Mouse (Mus musculus) liver, embryonic 14.5 days (tissue): ENCODE measurements around the gene Hip1. TPM values are rescaled to one million over a fixed set of nuclear protein-coding genes. Genes with fewer than 3 reads are reported as not detected.
A peak's percentile ranks its signal among the peaks of the same experiment; 100 is the strongest.

Experiments used
- ATAC-seq: fragments of 200-750 bp; cut with Nextera tagmentation; 2 replicates; pipeline ENCODE4 v1.8.0; 2017; ENCODE audit warnings: moderate number of reproducible peaks, mild to moderate bottlenecking, moderate library complexity; ENCODE audit not compliant: insufficient read depth
- DNase-seq, 3 experiments: peaks; one replicate each; pipeline ENCODE4 v3.0.0-alpha.2; 2012 to 2013; ENCODE audit warnings: low read depth in 3 of 3, low spot score in 3 of 3
- H3K27ac ChIP-seq: fragments of 300-500 bp; sonication (generic); 2 replicates; pipeline ENCODE4 v1.5.1; 2014; ENCODE audit warnings: moderate library complexity, mild to moderate bottlenecking, control low read depth, inconsistent platforms
- H3K27me3 ChIP-seq: fragments of 300-500 bp; sonication (generic); 2 replicates; pipeline ENCODE4 v1.6.1; 2014; ENCODE audit warnings: mild to moderate bottlenecking, low read length, moderate library complexity; ENCODE audit not compliant: control insufficient read depth, insufficient read depth
- H3K36me3 ChIP-seq: fragments of 300-500 bp; sonication (generic); replicated peaks from 2 replicates; pipeline ENCODE4 v1.6.1; 2014; ENCODE audit warnings: low read depth; ENCODE audit not compliant: control insufficient read depth, insufficient read depth
- H3K4me1 ChIP-seq, 2 experiments: fragments of 200-500 bp in 1 of 2; fragments of 300-500 bp in 1 of 2; sonication (generic) in 1 of 2; replicated peaks; 2 replicates each; pipeline ENCODE4 v1.6.1; 2012 to 2014; ENCODE audit warnings: antibody characterized with exemption in 1 of 2, inconsistent platforms in 1 of 2, low read length in 1 of 2; ENCODE audit not compliant: control insufficient read depth in 2 of 2, insufficient read depth in 2 of 2
- H3K4me2 ChIP-seq: fragments of 300-500 bp; sonication (generic); 2 replicates; pipeline ENCODE4 v1.6.1; 2014; ENCODE audit warnings: low read depth, mild to moderate bottlenecking, control low read depth, moderate library complexity
- H3K4me3 ChIP-seq, 2 experiments: fragments of 200-500 bp in 1 of 2; fragments of 300-500 bp in 1 of 2; sonication (generic) in 1 of 2; 2 replicates each; pipeline ENCODE4 v1.5.1; 2012 to 2014; ENCODE audit warnings: low read depth in 2 of 2, low read length in 2 of 2, mild to moderate bottlenecking in 2 of 2, control low read depth in 1 of 2, inconsistent platforms in 1 of 2, moderate library complexity in 1 of 2; ENCODE audit not compliant: insufficient read depth in 1 of 2
- H3K9ac ChIP-seq: fragments of 300-500 bp; sonication (generic); replicated peaks from 2 replicates; pipeline ENCODE4 v1.6.1; 2014; ENCODE audit warnings: mild to moderate bottlenecking, control low read depth, moderate library complexity
- H3K9me3 ChIP-seq: fragments of 300-500 bp; sonication (generic); 2 replicates; pipeline ENCODE4 v1.6.1; 2016; ENCODE audit warnings: low read length, mixed read lengths; ENCODE audit not compliant: control insufficient read depth
- CTCF ChIP-seq: IDR thresholded peaks from 2 replicates; pipeline ENCODE4 v1.5.1; 2016; ENCODE audit warnings: antibody characterized with exemption, low read depth, control low read depth
- EP300 ChIP-seq: IDR thresholded peaks from 2 replicates; pipeline ENCODE4 v1.6.1; 2016; ENCODE audit warnings: antibody characterized with exemption, low read depth
- WGBS: fragments of 180-500 bp; shearing (Covaris S2); extraction: QIAGEN DNeasy Blood & Tissue Kit; methylation state at CpG from one replicate; pipeline ENCODE4 v1.1.7; 2014; ENCODE audit not compliant: insufficient replicate concordance; 5-methylcytosine and 5-hydroxymethylcytosine counted together
- polyA plus RNA-seq, 2 experiments: library from polyadenylated mRNA; depleted of rRNA in 1 of 2; stranded (reverse) in 1 of 2; unstranded in 1 of 2; fragments of >200 nt; fragmentation: Nextera tagmentation in 1 of 2; extraction: Ambion mirVana in 1 of 2; gene quantifications; 2 replicates each; pipeline versions ENCODE4 v1.2.1 to v1.2.3; 2012 to 2014

The Hip1 gene
- polyA plus RNA-seq, 2 experiments, result 2.2 to 2.8 TPM

DNA sequence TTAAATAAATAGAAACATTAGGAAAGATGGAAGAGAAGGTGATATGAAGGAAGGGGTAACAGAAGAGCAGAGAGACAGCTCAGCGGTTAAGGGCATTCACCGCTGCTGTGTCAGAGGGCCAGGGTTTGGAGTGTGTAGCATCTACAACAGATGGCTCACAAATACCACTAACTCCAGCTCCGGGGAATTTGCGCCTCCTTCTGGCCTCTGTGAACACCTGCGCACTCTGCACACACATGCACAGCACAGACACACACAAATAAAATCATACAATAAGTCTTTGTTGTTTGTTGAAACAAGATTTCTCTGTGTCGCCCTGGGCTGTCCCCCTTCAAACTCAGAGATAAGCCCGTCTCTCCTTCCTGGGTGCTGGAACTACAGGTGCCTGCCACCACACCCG, 49.4 kb downstream of the Hip1 start:
- Histone ChIP-seq H3K4me3 (no peak overlapping the region), H3K9ac (no peak overlapping the region), H3K9me3 (no peaks in the 10 kb centered on the region), H3K4me1 (no peaks in the 10 kb centered on the region), H3K4me2 (no peak overlapping the region), H3K36me3 (no peaks in the 10 kb centered on the region), H3K27me3 (no peaks in the 10 kb centered on the region), H3K27ac (no peak overlapping the region)
- WGBS, result 79% methylated on average over 8 of the region's 8 CpGs
- DNase-seq (no peak), ATAC-seq (no peak)
- TF ChIP-seq CTCF, result no peak
- no peak for TF ChIP-seq EP300

DNA sequence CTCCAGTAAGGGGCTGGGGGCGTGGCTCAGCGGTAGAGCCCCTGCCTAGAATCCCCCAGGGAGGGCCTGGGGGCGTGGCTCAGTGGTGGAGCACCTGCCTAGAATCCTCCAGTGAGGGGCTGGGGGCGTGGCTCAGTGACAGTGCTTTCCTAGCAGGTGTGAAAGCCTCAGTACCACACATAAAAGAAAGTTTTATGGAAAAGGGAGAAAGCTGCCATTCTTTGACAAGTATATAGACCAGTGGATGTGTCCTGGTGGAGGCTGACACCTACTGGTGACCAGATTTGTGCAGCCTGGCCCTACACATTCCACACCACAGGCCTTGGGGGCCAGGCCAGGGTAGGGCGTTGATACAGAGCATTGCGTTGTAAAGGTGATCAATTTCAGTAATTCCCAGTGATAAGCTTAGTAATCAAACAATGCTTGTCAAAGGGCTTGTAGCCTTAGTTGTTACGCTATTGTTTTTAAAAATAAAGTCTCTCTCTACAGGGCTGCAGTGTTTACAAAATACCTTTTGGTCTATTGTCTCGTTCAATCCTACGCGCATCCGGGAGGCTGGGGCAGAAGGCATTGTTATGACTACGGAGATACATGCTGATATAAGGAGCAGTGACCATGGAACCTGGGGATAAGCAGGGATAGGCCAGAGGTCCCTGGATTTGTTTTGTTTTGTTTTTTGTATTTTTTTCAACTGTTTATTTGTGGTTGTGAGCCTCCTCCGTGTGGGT, 50.6 kb downstream of the Hip1 start:
- Histone ChIP-seq H3K36me3 (no peaks in the 10 kb centered on the region), H3K4me3 (no peak overlapping the region), H3K9ac (no peak overlapping the region), H3K4me2 (no peak overlapping the region), H3K4me1 (no peaks in the 10 kb centered on the region), H3K27me3 (peaks cover 5% of the 10 kb centered on the region; the same call in 1 of the 2 replicates), H3K27ac (no peak overlapping the region), H3K9me3 (no peaks in the 10 kb centered on the region)
- peak; percentile 64 for TF ChIP-seq CTCF
- no peak for TF ChIP-seq EP300
- no peak for DNase-seq
- ATAC-seq, result no peak
- 65% methylated on average over 13 of the region's 13 CpGs for WGBS

DNA sequence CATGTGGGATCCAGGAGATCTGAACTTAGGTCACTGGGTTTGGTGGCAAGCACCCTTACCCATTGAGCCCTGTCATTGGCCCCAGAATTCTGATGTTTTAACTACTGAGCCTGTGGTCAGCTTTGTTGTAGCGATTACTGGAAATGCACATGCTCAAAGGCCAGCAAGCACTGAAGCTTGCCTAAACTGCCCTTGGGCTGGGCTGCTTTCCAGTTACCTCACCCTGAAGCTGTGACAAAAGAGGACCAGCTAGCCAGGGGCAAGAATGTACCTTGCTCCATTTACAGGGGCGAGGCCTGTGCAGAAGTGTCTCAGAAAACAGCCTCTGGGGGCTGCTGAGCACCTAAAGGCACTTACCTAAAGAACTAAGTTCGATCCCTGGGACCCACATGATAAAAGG, 51.8 kb downstream of the Hip1 start:
- H3K9me3 ChIP-seq, result no peaks in the 10 kb centered on the region
- no peak overlapping the region for H3K4me3 ChIP-seq
- no peak for DNase-seq
- peaks cover 16% of the 10 kb centered on the region for H3K27me3 ChIP-seq
- H3K36me3 ChIP-seq, result no peaks in the 10 kb centered on the region
- no peak for TF ChIP-seq CTCF
- TF ChIP-seq EP300, result no peak
- H3K4me2 ChIP-seq, result no peak overlapping the region
- no peak overlapping the region for H3K27ac ChIP-seq
- no peaks in the 10 kb centered on the region for H3K4me1 ChIP-seq
- ATAC-seq, result no peak
- no peak overlapping the region for H3K9ac ChIP-seq
- 56% methylated on average over 3 of the region's 3 CpGs for WGBS

DNA sequence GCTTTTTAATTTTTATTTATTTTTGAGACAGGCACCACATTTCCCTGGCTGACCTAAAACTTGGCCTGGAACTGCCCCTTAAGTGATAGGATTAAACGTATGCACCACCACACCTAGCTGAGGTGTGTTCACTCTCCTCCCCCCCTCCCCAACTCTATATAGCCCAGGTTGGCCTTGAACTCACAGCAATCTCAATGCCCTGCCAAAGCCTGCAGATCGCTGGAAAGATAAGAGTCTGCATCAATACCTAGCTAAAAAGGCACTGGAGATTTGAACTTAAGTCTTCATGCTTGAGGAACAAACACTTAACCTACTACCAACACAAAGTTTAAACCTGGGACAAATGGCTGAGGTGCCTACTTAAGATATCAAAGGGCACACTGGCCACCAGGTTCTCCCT, 52.8 kb downstream of the Hip1 start:
- Histone ChIP-seq H3K27ac (no peak overlapping the region), H3K9me3 (no peaks in the 10 kb centered on the region), H3K36me3 (no peaks in the 10 kb centered on the region), H3K9ac (no peak overlapping the region), H3K4me1 (no peaks in the 10 kb centered on the region), H3K4me2 (no peak overlapping the region), H3K4me3 (no peak overlapping the region), H3K27me3 (peaks cover 18% of the 10 kb centered on the region)
- TF ChIP-seq CTCF (no peak), EP300 (no peak)
- ATAC-seq (no peak), DNase-seq (no peak)
- 58% methylated on average over 2 of the region's 2 CpGs for WGBS

DNA sequence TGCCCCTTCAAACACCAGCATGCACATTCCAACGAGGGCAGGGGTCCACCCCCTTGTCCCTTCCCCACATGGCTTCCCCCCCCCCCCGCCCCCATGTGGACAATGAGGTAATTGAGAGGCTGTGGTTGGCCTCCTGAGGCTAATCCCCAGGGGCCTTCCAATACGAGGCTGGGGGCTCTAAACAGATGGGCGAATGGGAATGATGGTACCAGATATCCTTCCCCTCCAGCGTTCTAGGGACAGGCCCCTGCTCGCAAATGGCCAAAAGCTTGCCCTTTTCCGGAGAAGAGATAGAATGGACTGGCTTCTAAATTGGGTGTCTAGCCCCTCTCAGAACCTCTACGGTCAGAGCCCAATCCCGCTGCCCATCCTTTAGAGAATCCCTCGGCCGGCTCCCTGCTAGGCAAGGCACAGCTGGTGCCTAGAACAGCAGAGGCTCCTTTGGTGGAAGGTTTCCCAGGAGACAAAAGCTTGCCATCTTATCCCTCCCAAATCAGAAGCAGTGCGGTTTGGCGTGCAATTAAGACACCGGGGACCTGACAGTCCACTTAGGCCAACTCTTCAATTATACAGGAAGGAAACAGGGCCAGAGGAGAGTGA, 55.1 kb downstream of the Hip1 start:
- Histone ChIP-seq H3K9me3 (no peaks in the 10 kb centered on the region), H3K4me3 (peak overlapping the region in 1 of 2 experiments; percentile 51; a peak in 1 of 4 replicates), H3K4me1 (no peaks in the 10 kb centered on the region), H3K27me3 (peaks cover 18% of the 10 kb centered on the region), H3K4me2 (peak overlapping the region; percentile 59), H3K27ac (no peak overlapping the region), H3K9ac (no peak overlapping the region), H3K36me3 (no peaks in the 10 kb centered on the region)
- ATAC-seq, result no peak
- no peak for TF ChIP-seq EP300
- no peak for TF ChIP-seq CTCF
- DNase-seq, result no peak
- 22% methylated on average over 13 of the region's 14 CpGs for WGBS
